ENCODE assay signal across 8 mouse cellular contexts in genomic region chr3:82877258-82877657, GRCm38 (mm10). TPM values are rescaled to one million over a fixed set of nuclear protein-coding genes. Genes with fewer than 3 reads are reported as not detected.
DNase-seq lines count a peak whose midpoint lies in the region; ATAC-seq and TF ChIP-seq lines count a peak whose summit lies in the region.

No protein-coding gene starts in this region.

- H3K79me2 ChIP-seq in liver, adult 2 months (ENCODE audit: control insufficient read depth, insufficient read depth, low read length): no peaks in the 10 kb centered on the region

- H3K4me1 ChIP-seq in embryonic facial prominence, embryonic 11.5 days (ENCODE audit: control insufficient read depth, insufficient read depth, low read length): no peaks in the 10 kb centered on the region; the same call in 1 of the 2 replicates
- peaks cover 24% of the 10 kb centered on the region for H3K4me1 ChIP-seq in embryonic facial prominence, embryonic 10.5 days
- no peaks in the 10 kb centered on the region for H3K4me1 ChIP-seq in liver, adult 2 months (ENCODE audit: control insufficient read depth, insufficient read depth, low read length)
- H3K4me1 ChIP-seq in liver, embryonic 11.5 days (replicated peaks; ENCODE audit: control insufficient read depth, insufficient read depth, low read length): peaks cover 2% of the 10 kb centered on the region; the same call in 1 of the 2 replicates

- no peaks in the 10 kb centered on the region for H3K36me3 ChIP-seq in embryonic facial prominence, embryonic 11.5 days (replicated peaks; ENCODE audit: control insufficient read depth, insufficient read depth, low read depth, low read length)
- no peaks in the 10 kb centered on the region for H3K36me3 ChIP-seq in embryonic facial prominence, embryonic 10.5 days (replicated peaks)
- no peaks in the 10 kb centered on the region for H3K36me3 ChIP-seq in liver, adult 2 months (ENCODE audit: control insufficient read depth, insufficient read depth, low read length)
- H3K36me3 ChIP-seq in liver, embryonic 11.5 days (ENCODE audit: control insufficient read depth, insufficient read depth, low read length): no peaks in the 10 kb centered on the region

- TF ChIP-seq CTCF in liver, adult 2 months (IDR thresholded peaks at IDR 0.05; ENCODE audit: low read depth, low read length): 0 out of 2 replicates have a peak, but pooled peaks have one; percentile 10

- H3K27me3 ChIP-seq in embryonic facial prominence, embryonic 11.5 days (ENCODE audit: control insufficient read depth, insufficient read depth, low read length): peaks cover 13% of the 10 kb centered on the region
- H3K27me3 ChIP-seq in embryonic facial prominence, embryonic 10.5 days (replicated peaks; ENCODE audit: low read depth, poor library complexity, severe bottlenecking): peaks cover 31% of the 10 kb centered on the region
- H3K27me3 ChIP-seq in liver, adult 2 months (ENCODE audit: control insufficient read depth, insufficient read depth, low read length): peaks cover 12% of the 10 kb centered on the region
- peaks cover 21% of the 10 kb centered on the region for H3K27me3 ChIP-seq in liver, embryonic 11.5 days (replicated peaks; ENCODE audit: control insufficient read depth, insufficient read depth, low read length)

- DNase-seq in embryonic facial prominence, embryonic 11.5 days (ENCODE audit: low spot score): peak; percentile 85
- no peak for DNase-seq in embryonic facial prominence, embryonic 10.5 days (ENCODE audit: low spot score)
- DNase-seq in liver, adult 2 months (ENCODE audit: extremely low read depth, low read depth, low spot score): peak; percentile 40
- no peak for DNase-seq in liver, embryonic 11.5 days (ENCODE audit: low spot score)
- peak; percentile 18 for DNase-seq in c-Kit-positive CD71-negative TER-119-negative erythroid progenitor cells, embryonic 14.5 days (ENCODE audit: low read depth)
- peak; percentile 15 to 47 for DNase-seq in kidney, postnatal 36 days
- DNase-seq in testis, postnatal 14 days (ENCODE audit: low spot score): peak; percentile 39
- DNase-seq in spleen, postnatal 10 days (ENCODE audit: low spot score in 2 of 2): no peak

- 2% methylated on average over 4 of the region's 4 CpGs for WGBS in embryonic facial prominence, embryonic 11.5 days
- 3% methylated on average over 4 of the region's 4 CpGs for WGBS in embryonic facial prominence, embryonic 10.5 days
- 3% methylated on average over 4 of the region's 4 CpGs for WGBS in liver, adult 2 months
- WGBS in liver, embryonic 11.5 days: 3% methylated on average over 4 of the region's 4 CpGs

- no peak overlapping the region for H3K27ac ChIP-seq in embryonic facial prominence, embryonic 11.5 days (replicated peaks; ENCODE audit: low read depth, low read length)
- no peak overlapping the region for H3K27ac ChIP-seq in embryonic facial prominence, embryonic 10.5 days (replicated peaks)
- no peak overlapping the region for H3K27ac ChIP-seq in liver, adult 2 months (replicated peaks; ENCODE audit: insufficient read depth, low read depth, low read length)
- H3K27ac ChIP-seq in liver, embryonic 11.5 days (ENCODE audit: low read depth, low read length): no peak overlapping the region

- no peak overlapping the region for H3K9ac ChIP-seq in embryonic facial prominence, embryonic 11.5 days (replicated peaks; ENCODE audit: low read length)
- H3K9ac ChIP-seq in liver, adult 2 months (ENCODE audit: low read depth, low read length): no peak overlapping the region
- H3K9ac ChIP-seq in liver, embryonic 11.5 days (ENCODE audit: low read depth, low read length): no peak overlapping the region

- H3K4me3 ChIP-seq in embryonic facial prominence, embryonic 11.5 days (ENCODE audit: low read depth, low read length): no peak overlapping the region
- no peak overlapping the region for H3K4me3 ChIP-seq in embryonic facial prominence, embryonic 10.5 days
- no peak overlapping the region for H3K4me3 ChIP-seq in liver, adult 2 months (ENCODE audit: insufficient read depth, low read depth, low read length)
- H3K4me3 ChIP-seq in liver, embryonic 11.5 days (ENCODE audit: low read depth, low read length): no peak overlapping the region

- H3K9me3 ChIP-seq in embryonic facial prominence, embryonic 11.5 days (replicated peaks; ENCODE audit: control insufficient read depth, low read length): no peaks in the 10 kb centered on the region; the same call in 1 of the 2 replicates
- 0 out of 2 replicates have a peak, but pooled peaks cover 3% of the 10 kb centered on the region for H3K9me3 ChIP-seq in embryonic facial prominence, embryonic 10.5 days
- no peaks in the 10 kb centered on the region for H3K9me3 ChIP-seq in liver, embryonic 11.5 days (ENCODE audit: control insufficient read depth, low read length)

- no peak overlapping the region for H3K4me2 ChIP-seq in embryonic facial prominence, embryonic 11.5 days (ENCODE audit: low read depth, low read length)
- H3K4me2 ChIP-seq in liver, embryonic 11.5 days: no peak overlapping the region

- ATAC-seq in embryonic facial prominence, embryonic 11.5 days (replicated peaks; ENCODE audit: insufficient number of reproducible peaks, low FRiP score, low TSS enrichment, low read depth): no peak
- ATAC-seq in liver, embryonic 11.5 days (replicated peaks; ENCODE audit: low FRiP score): no peak

- no peak for TF ChIP-seq POLR2A in liver, adult 2 months (IDR thresholded peaks at IDR 0.05; ENCODE audit: extremely low read depth, insufficient read depth, low read length)

RNA-seq across cellular contexts. Expression of gene Rbm46, which starts 1.0 kb away (rescaled TPM):
- 5.2 and 5.5 TPM in 2 replicates for polyA plus RNA-seq in embryonic facial prominence, embryonic 11.5 days (2014; fragmentation: Nextera tagmentation; extraction: Ambion mirVana)
- 2.5 and 2.9 TPM in 2 replicates for polyA plus RNA-seq in embryonic facial prominence, embryonic 10.5 days (2016; fragmentation: Nextera tagmentation; extraction: Ambion mirVana)
- total RNA-seq in liver, adult 2 months (2014; rRNA removed): 0.13 and 0.28 TPM in 2 replicates
- not detected in 2 replicates for polyA plus RNA-seq in liver, adult 2 months (2012; rRNA removed)
- 2.6 and 3.4 TPM in 2 replicates for polyA plus RNA-seq in liver, embryonic 11.5 days (2014; fragmentation: Nextera tagmentation; extraction: Ambion mirVana)

RNA-seq across cellular contexts. Expression of gene Lrat, which starts 26.5 kb away (rescaled TPM):
- not detected in 2 replicates for polyA plus RNA-seq in embryonic facial prominence, embryonic 11.5 days (2014; fragmentation: Nextera tagmentation; extraction: Ambion mirVana)
- polyA plus RNA-seq in embryonic facial prominence, embryonic 10.5 days (2016; fragmentation: Nextera tagmentation; extraction: Ambion mirVana): 0.05 TPM in 2 replicates
- 12.4 and 17.9 TPM in 2 replicates for total RNA-seq in liver, adult 2 months (2014; rRNA removed)
- 3.4 and 8.0 TPM in 2 replicates for polyA plus RNA-seq in liver, adult 2 months (2012; rRNA removed)
- polyA plus RNA-seq in liver, embryonic 11.5 days (2014; fragmentation: Nextera tagmentation; extraction: Ambion mirVana): 0.21 and 0.22 TPM in 2 replicates

Comparison
In these comparisons a context has a peak if more than half of its experiments do, and no peak if none do; other contexts are left out.
1. DNase-seq: peak in embryonic facial prominence, embryonic 11.5 days (single experiment), liver, adult 2 months (single experiment), c-Kit-positive CD71-negative TER-119-negative erythroid progenitor cells, embryonic 14.5 days (single experiment), kidney, postnatal 36 days (2 of 2) and testis, postnatal 14 days (single experiment); none in embryonic facial prominence, embryonic 10.5 days (single experiment), liver, embryonic 11.5 days (single experiment) and spleen, postnatal 10 days (0 of 2).